7 mouse cellular contexts compared by ENCODE assay signal in genomic region chr12:111401454-111402184, GRCm38 (mm10). TPM values are rescaled to one million over a fixed set of nuclear protein-coding genes. Genes with fewer than 3 reads are reported as not detected.
DNase-seq lines count a peak whose midpoint lies in the region; ATAC-seq and TF ChIP-seq lines count a peak whose summit lies in the region.

No protein-coding gene starts in this region.

- H3K9ac ChIP-seq in forebrain, embryonic 15.5 days (replicated peaks): no peak overlapping the region
- no peak overlapping the region for H3K9ac ChIP-seq in lung, postnatal 0 days (replicated peaks; ENCODE audit: low read depth)

- no peaks in the 10 kb centered on the region for H3K36me3 ChIP-seq in forebrain, embryonic 15.5 days
- H3K36me3 ChIP-seq in hindbrain, embryonic 10.5 days: no peaks in the 10 kb centered on the region
- no peaks in the 10 kb centered on the region for H3K36me3 ChIP-seq in lung, postnatal 0 days (ENCODE audit: insufficient read depth, low read length)

- 27% methylated on average over 15 of the region's 15 CpGs for WGBS in forebrain, embryonic 15.5 days
- WGBS in hindbrain, embryonic 10.5 days: 23% methylated on average over 15 of the region's 15 CpGs
- 16% methylated on average over 15 of the region's 15 CpGs for WGBS in lung, postnatal 0 days

- H3K27ac ChIP-seq in forebrain, embryonic 15.5 days (replicated peaks): no peak overlapping the region
- H3K27ac ChIP-seq in hindbrain, embryonic 10.5 days: no peak overlapping the region
- no peak overlapping the region for H3K27ac ChIP-seq in lung, postnatal 0 days (ENCODE audit: low read length)

- no peak overlapping the region for H3K4me3 ChIP-seq in forebrain, embryonic 15.5 days
- no peak overlapping the region for H3K4me3 ChIP-seq in hindbrain, embryonic 10.5 days
- H3K4me3 ChIP-seq in lung, postnatal 0 days (ENCODE audit: low read depth, low read length): no peak overlapping the region

- H3K4me2 ChIP-seq in forebrain, embryonic 15.5 days (replicated peaks): no peak overlapping the region
- no peak overlapping the region for H3K4me2 ChIP-seq in lung, postnatal 0 days (replicated peaks; ENCODE audit: low read depth, low read length)

- DNase-seq in R1 (ENCODE audit: low read depth, low spot score): peak; percentile 80
- DNase-seq in hindbrain, embryonic 10.5 days (ENCODE audit: low spot score): peak; percentile 78
- peak; percentile 53 to 84 for DNase-seq in layer of hippocampus, adult 8-10 months (ENCODE audit: low spot score in 2 of 2)
- DNase-seq in lung, postnatal 0 days (ENCODE audit: low spot score): peak; percentile 92
- DNase-seq in retina, postnatal 7 days (ENCODE audit: low read depth, low spot score): peak; percentile 77

- TF ChIP-seq CTCF in lung, postnatal 0 days (IDR thresholded peaks at IDR 0.05): peak; percentile 95

- TF ChIP-seq EP300 in lung, postnatal 0 days (IDR thresholded peaks at IDR 0.05): no peak

- no peaks in the 10 kb centered on the region for H3K9me3 ChIP-seq in forebrain, embryonic 15.5 days
- H3K9me3 ChIP-seq in hindbrain, embryonic 10.5 days: no peaks in the 10 kb centered on the region
- H3K9me3 ChIP-seq in lung, postnatal 0 days (ENCODE audit: low read length): no peaks in the 10 kb centered on the region

- H3K27me3 ChIP-seq in forebrain, embryonic 15.5 days: 0 out of 2 replicates have a peak, but pooled peaks cover 6% of the 10 kb centered on the region
- H3K27me3 ChIP-seq in hindbrain, embryonic 10.5 days (ENCODE audit: insufficient read depth, poor library complexity, severe bottlenecking): peaks cover 43% of the 10 kb centered on the region
- H3K27me3 ChIP-seq in lung, postnatal 0 days (replicated peaks; ENCODE audit: insufficient read depth, low read length): peaks cover 1% of the 10 kb centered on the region; the same call in 1 of the 2 replicates

- peaks cover 3% of the 10 kb centered on the region for H3K4me1 ChIP-seq in forebrain, embryonic 15.5 days
- H3K4me1 ChIP-seq in hindbrain, embryonic 10.5 days (replicated peaks): peaks cover 11% of the 10 kb centered on the region
- no peaks in the 10 kb centered on the region; the same call in 1 of the 2 replicates for H3K4me1 ChIP-seq in lung, postnatal 0 days (ENCODE audit: insufficient read depth, low read depth, low read length)

- ATAC-seq in cerebellum, adult (ENCODE audit: insufficient number of reproducible peaks, low FRiP score, low TSS enrichment): peak; percentile 80
- peak; percentile 69; the same call in 1 of the 2 replicates for ATAC-seq in forebrain, embryonic 15.5 days (replicated peaks)
- ATAC-seq in lung, postnatal 0 days: peak; percentile 85

RNA-seq across cellular contexts. Expression of gene Lbhd2, which starts 5.0 kb away (rescaled TPM):
- polyA plus RNA-seq in forebrain, embryonic 15.5 days (2015; fragmentation: Nextera tagmentation; extraction: Ambion mirVana): 1.6 and 2.2 TPM in 2 replicates
- 0.25 TPM in 1 of 2 replicates, not detected in the other for polyA plus RNA-seq in hindbrain, embryonic 10.5 days (2016; fragmentation: Nextera tagmentation; extraction: Ambion mirVana)
- total RNA-seq in layer of hippocampus, adult 8-10 months (2022): 1 to 10 TPM in 2 of 4 experiments, under 1 TPM in 1, not detected in 1; 0.61 to 2.3 (median 1.3) TPM
- polyA plus RNA-seq in lung, postnatal 0 days (2015; fragmentation: Nextera tagmentation; extraction: Ambion mirVana): 0.37 and 1.1 TPM in 2 replicates

RNA-seq across cellular contexts. Expression of gene Exoc3l4, which starts 15.2 kb away (rescaled TPM):
- polyA plus RNA-seq in forebrain, embryonic 15.5 days (2015; fragmentation: Nextera tagmentation; extraction: Ambion mirVana): 1.7 and 2.0 TPM in 2 replicates
- 4.7 and 5.4 TPM in 2 replicates for polyA plus RNA-seq in hindbrain, embryonic 10.5 days (2016; fragmentation: Nextera tagmentation; extraction: Ambion mirVana)
- 1 to 10 TPM; 5.0 to 7.7 (median 6.5) TPM for total RNA-seq in layer of hippocampus, adult 8-10 months (2022)
- polyA plus RNA-seq in lung, postnatal 0 days (2015; fragmentation: Nextera tagmentation; extraction: Ambion mirVana): 21.3 and 24.4 TPM in 2 replicates

RNA-seq across cellular contexts. Expression of gene Cdc42bpb, which starts 24.1 kb away (rescaled TPM):
- polyA plus RNA-seq in forebrain, embryonic 15.5 days (2015; fragmentation: Nextera tagmentation; extraction: Ambion mirVana): 33.9 and 35.5 TPM in 2 replicates
- polyA plus RNA-seq in hindbrain, embryonic 10.5 days (2016; fragmentation: Nextera tagmentation; extraction: Ambion mirVana): 32.6 and 34.7 TPM in 2 replicates
- total RNA-seq in layer of hippocampus, adult 8-10 months (2022): 100 to 1,000 TPM; 114 to 140 (median 119) TPM
- 29.0 and 32.5 TPM in 2 replicates for polyA plus RNA-seq in lung, postnatal 0 days (2015; fragmentation: Nextera tagmentation; extraction: Ambion mirVana)

RNA-seq across cellular contexts. Expression of gene Tnfaip2, which starts 40.6 kb away (rescaled TPM):
- polyA plus RNA-seq in forebrain, embryonic 15.5 days (2015; fragmentation: Nextera tagmentation; extraction: Ambion mirVana): 0.51 and 1.1 TPM in 2 replicates
- 3.0 and 3.2 TPM in 2 replicates for polyA plus RNA-seq in hindbrain, embryonic 10.5 days (2016; fragmentation: Nextera tagmentation; extraction: Ambion mirVana)
- total RNA-seq in layer of hippocampus, adult 8-10 months (2022): 1 to 10 TPM in 3 of 4 experiments, under 1 TPM in 1; 0.85 to 1.8 (median 1.4) TPM
- polyA plus RNA-seq in lung, postnatal 0 days (2015; fragmentation: Nextera tagmentation; extraction: Ambion mirVana): 17.0 and 26.3 TPM in 2 replicates
